Comparison of ENCODE assay signal across 24 mouse cellular contexts in the genomic region with DNA sequence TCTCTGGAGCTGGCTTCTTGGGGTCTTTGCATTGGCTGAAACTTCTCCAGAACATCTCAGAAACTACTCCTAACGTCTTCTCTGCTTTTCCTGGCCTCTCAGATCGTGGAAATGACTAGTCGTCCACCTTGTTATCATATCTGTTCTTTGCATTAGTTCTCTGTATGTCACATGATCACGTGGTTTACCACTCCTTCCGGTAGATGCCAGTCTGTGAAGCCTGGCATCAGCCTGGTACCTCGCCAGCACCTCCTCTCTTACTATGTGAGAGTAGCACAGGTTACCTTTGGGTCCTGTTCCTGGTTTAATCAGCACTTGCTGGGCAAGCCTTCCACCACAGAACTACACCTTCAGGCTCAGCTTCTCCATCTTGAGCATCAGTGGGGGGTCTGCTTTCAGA. TPM values are rescaled to one million over a fixed set of nuclear protein-coding genes. Genes with fewer than 3 reads are reported as not detected.
DNase-seq lines count a peak whose midpoint lies in the region; ATAC-seq lines count a peak whose summit lies in the region.
"Had no signal": no experiment of that assay in that cellular context is flagged by ENCODE, and none has a peak within 500 bp of the region (broad histone marks: within the 10 kb centered on the region; RNA-seq: fewer than 3 reads in every experiment).

No protein-coding gene starts in this region.

- H3K27me3 ChIP-seq in megakaryocyte, embryonic 14.5 days (replicated peaks): peaks cover 51% of the 10 kb centered on the region
- no peaks in the 10 kb centered on the region for H3K27me3 ChIP-seq in midbrain, embryonic 10.5 days (ENCODE audit: low read depth, poor library complexity, severe bottlenecking)
- H3K27me3 ChIP-seq: forebrain, embryonic 15.5 days; heart, embryonic 13.5 days; midbrain, embryonic 13.5 days had no signal

- peak overlapping the region; percentile 46 for H3K4me3 ChIP-seq in megakaryocyte, embryonic 14.5 days (replicated peaks)
- no peak overlapping the region for H3K4me3 ChIP-seq in midbrain, embryonic 10.5 days
- H3K4me3 ChIP-seq: embryonic facial prominence, embryonic 10.5 days; forebrain, embryonic 15.5 days; heart, embryonic 13.5 days; layer of hippocampus, adult 2 months; midbrain, embryonic 13.5 days had no signal

- H3K9me3 ChIP-seq in megakaryocyte, embryonic 14.5 days: peaks cover 4% of the 10 kb centered on the region; the same call in 1 of the 2 replicates
- H3K9me3 ChIP-seq in midbrain, embryonic 10.5 days (replicated peaks): no peaks in the 10 kb centered on the region
- H3K9me3 ChIP-seq: embryonic facial prominence, embryonic 10.5 days; forebrain, embryonic 15.5 days; G1E; heart, embryonic 13.5 days; midbrain, embryonic 13.5 days had no signal

- no peak overlapping the region for H3K27ac ChIP-seq in midbrain, embryonic 10.5 days (replicated peaks)
- H3K27ac ChIP-seq: embryonic facial prominence, embryonic 10.5 days; forebrain, embryonic 15.5 days; heart, embryonic 13.5 days; midbrain, embryonic 13.5 days had no signal

- ATAC-seq in erythroblast, adult 5-6 weeks (replicated peaks; ENCODE audit: low FRiP score, poor library complexity, severe bottlenecking): peak; percentile 63
- ATAC-seq: forebrain, embryonic 15.5 days; hindbrain, embryonic 16.5 days; lung, postnatal 0 days; midbrain, embryonic 13.5 days had no signal

- peaks cover 8% of the 10 kb centered on the region for H3K36me3 ChIP-seq in megakaryocyte, embryonic 14.5 days (replicated peaks; ENCODE audit: low read length)
- peaks cover 30% of the 10 kb centered on the region for H3K36me3 ChIP-seq in midbrain, embryonic 10.5 days
- H3K36me3 ChIP-seq: forebrain, embryonic 15.5 days; heart, embryonic 13.5 days had no signal

- H3K4me1 ChIP-seq in megakaryocyte, embryonic 14.5 days: peaks cover 20% of the 10 kb centered on the region
- peaks cover 6% of the 10 kb centered on the region for H3K4me1 ChIP-seq in midbrain, embryonic 10.5 days

- peak; percentile 84 for DNase-seq in 416B (ENCODE audit: low read depth)
- DNase-seq in CD4-positive, CD25-positive, alpha-beta regulatory T cell, adult 2 months (ENCODE audit: low read depth, low spot score): peak; percentile 67
- no peak for DNase-seq in midbrain, embryonic 10.5 days (ENCODE audit: low spot score)
- DNase-seq in lung, postnatal 36 days: no peak
- DNase-seq in yolk sac, embryonic 10.5 days (ENCODE audit: low spot score): no peak
- DNase-seq in ovary, postnatal 14 days (ENCODE audit: low spot score): no peak
- DNase-seq: adrenal gland, adult 2 months; cerebellum, adult 2 months; cerebellum, postnatal 36 days; kidney, adult 11 months; kidney, postnatal 10 days; liver; retina, postnatal 1 day; thymus, postnatal 25 days had no signal

- WGBS in midbrain, embryonic 10.5 days: 92% methylated on average over 6 of the region's 6 CpGs

RNA-seq across cellular contexts. Expression of a gene that starts 25.9 kb away (rescaled TPM):
- total RNA-seq in erythroblast, adult 5-6 weeks (2015; ENCODE audit: low replicate concordance): 413 and 554 TPM in 2 replicates
- 1,329 and 2,083 TPM in 2 replicates for total RNA-seq in erythroblast, adult 5-6 weeks (2017; ENCODE audit: low replicate concordance)
- polyA plus RNA-seq in megakaryocyte, embryonic 14.5 days (2012; ENCODE audit: insufficient read depth, low replicate concordance): 24.6 and 49.2 TPM in 2 replicates
- polyA plus RNA-seq in midbrain, embryonic 10.5 days (2016; fragmentation: Nextera tagmentation; extraction: Ambion mirVana): 49.5 and 53.0 TPM in 2 replicates

RNA-seq across cellular contexts. Expression of a gene that starts 26.2 kb away (rescaled TPM):
- 21.5 and 55.1 TPM in 2 replicates for total RNA-seq in erythroblast, adult 5-6 weeks (2015; ENCODE audit: low replicate concordance)
- total RNA-seq in erythroblast, adult 5-6 weeks (2017; ENCODE audit: low replicate concordance): 17.7 and 40.7 TPM in 2 replicates
- 9.9 TPM in 1 of 2 replicates, not detected in the other for polyA plus RNA-seq in megakaryocyte, embryonic 14.5 days (2012; ENCODE audit: insufficient read depth, low replicate concordance)
- 71.2 and 72.5 TPM in 2 replicates for polyA plus RNA-seq in midbrain, embryonic 10.5 days (2016; fragmentation: Nextera tagmentation; extraction: Ambion mirVana)

Comparison
In these comparisons a context has a peak if more than half of its experiments do, and no peak if none do; other contexts are left out.
1. DNase-seq: peak in 416B (single experiment) and CD4-positive, CD25-positive, alpha-beta regulatory T cell, adult 2 months (single experiment); none in midbrain, embryonic 10.5 days (single experiment), lung, postnatal 36 days (single experiment), yolk sac, embryonic 10.5 days (single experiment) and ovary, postnatal 14 days (single experiment).